Mouse (Mus musculus) G1E (cell line): Measurements from ENCODE around the gene Zdhhc4.

Experiments used
- CTCF ChIP-seq: IDR thresholded peaks from 2 replicates; pipeline ENCODE4 v1.5.1; 2012; ENCODE audit warnings: low read depth, low read length, inconsistent platforms, mixed read lengths
- GATA1 ChIP-seq: IDR thresholded peaks from 2 replicates; pipeline ENCODE4 v1.6.1; 2012; ENCODE audit warnings: borderline replicate concordance, low read length, inconsistent platforms, mixed read lengths
- GATA2 ChIP-seq: IDR thresholded peaks from 2 replicates; pipeline ENCODE4 v1.6.1; 2012; ENCODE audit warnings: low read depth, low read length, inconsistent platforms, borderline replicate concordance
- POLR2AphosphoS5 ChIP-seq: IDR thresholded peaks from 2 replicates; pipeline ENCODE4 v1.6.1; 2012; ENCODE audit warnings: low read depth, low read length, inconsistent platforms; ENCODE audit not compliant: insufficient replicate concordance
- TAL1 ChIP-seq: conservative IDR thresholded peaks from 2 replicates; pipeline ENCODE4 v1.6.1; 2012; ENCODE audit warnings: low read depth, low read length, inconsistent platforms, mixed read lengths

GRCm38 (mm10) chr5:143301296-143301695, 27.8 kb downstream of the Zdhhc4 start:
- TF ChIP-seq CTCF: no peak
- no peak for TF ChIP-seq POLR2AphosphoS5
- TF ChIP-seq GATA1: no peak
- no peak for TF ChIP-seq TAL1
- no peak for TF ChIP-seq GATA2
